Mouse (Mus musculus): ENCODE measurements at regions not wholly inside any gene's neighbourhood (a gene's known extent, or its start where the extent isn't known, plus 50 kb on each side); places are given as distances from the start of the nearest gene placed in this dataset.

GRCm38 (mm10) chr2:38460367-38460766 is 51.1 kb upstream of the Nek6 start:
- Histone ChIP-seq H3K4me1 (peaks cover 9% of the 10 kb centered on the region; the same call in 1 of the 2 replicates), H3K4me2 (no peak overlapping the region), H3K27me3 (no peaks in the 10 kb centered on the region), H3K27ac (no peak overlapping the region), H3K9ac (no peak overlapping the region), H3K9me3 (no peaks in the 10 kb centered on the region), H3K36me3 (replicated peaks) (no peaks in the 10 kb centered on the region), H3K4me3 (replicated peaks) (no peak overlapping the region)
- WGBS: 73% methylated on average over 2 of the region's 2 CpGs
- ATAC-seq (ENCODE audit: low FRiP score): no peak

GRCm38 (mm10) chr2:38460825-38461540 is 50.5 kb upstream of the Nek6 start:
- H3K27ac ChIP-seq: no peak overlapping the region
- H3K4me2 ChIP-seq: no peak overlapping the region
- WGBS: 58% methylated on average over 6 of the region's 6 CpGs
- no peaks in the 10 kb centered on the region for H3K27me3 ChIP-seq
- peaks cover 9% of the 10 kb centered on the region; the same call in 1 of the 2 replicates for H3K4me1 ChIP-seq
- no peaks in the 10 kb centered on the region for H3K9me3 ChIP-seq
- H3K9ac ChIP-seq: no peak overlapping the region; the same call in 1 of the 2 replicates
- H3K36me3 ChIP-seq (replicated peaks): no peaks in the 10 kb centered on the region
- H3K4me3 ChIP-seq (replicated peaks): no peak overlapping the region
- peak; percentile 69; the same call in 1 of the 2 replicates for ATAC-seq (ENCODE audit: low FRiP score)

Data from forebrain, embryonic 12.5 days (tissue).